Mouse (Mus musculus): ENCODE data around the gene Krt14.
"Not testable (repeated sequence)": the region's sequence is repeated elsewhere in the genome, so short reads cannot be mapped to it uniquely, and the experiment has no call there.

Krt14 gene

GRCm38 (mm10) chr11:100207498-100207897, at the start of gene Krt14:
Gene Krt14 (minus strand): TSS chr11:100207548.
- no peak for DNase-seq (ENCODE audit: low spot score)

- DNase-seq (ENCODE audit: low spot score): no peak
Observed at GRCm38 (mm10) chr11:100255514-100255913, 48.2 kb upstream of the Krt14 start.

- no peak for DNase-seq (ENCODE audit: low spot score)
Observed at GRCm38 (mm10) chr11:100254360-100255090, 47.2 kb upstream of the Krt14 start.

- no peak for DNase-seq (ENCODE audit: low spot score)
Observed at GRCm38 (mm10) chr11:100248852-100249465, 41.6 kb upstream of the Krt14 start, which contains the start of gene Krt16. Gene Krt16 (minus strand): TSS chr11:100248902.

- DNase-seq (ENCODE audit: low spot score): not testable (repeated sequence)
Observed at GRCm38 (mm10) chr11:100246471-100246870, 39.1 kb upstream of the Krt14 start.

- not testable (repeated sequence) for DNase-seq (ENCODE audit: low spot score)
Observed at GRCm38 (mm10) chr11:100240272-100240671, 32.9 kb upstream of the Krt14 start.

GRCm38 (mm10) chr11:100221741-100222140, 14.4 kb upstream of the Krt14 start:
- no peak for DNase-seq (ENCODE audit: low spot score)

GRCm38 (mm10) chr11:100219304-100219703, 12.0 kb upstream of the Krt14 start:
- no peak for DNase-seq (ENCODE audit: low spot score)

- no peak for DNase-seq (ENCODE audit: low spot score)
Observed at GRCm38 (mm10) chr11:100208542-100208941, 1.2 kb upstream of the Krt14 start.

GRCm38 (mm10) chr11:100203448-100203847, 3.9 kb downstream of the Krt14 start:
- DNase-seq (ENCODE audit: low spot score): peak; percentile 81

- no peak for DNase-seq (ENCODE audit: low spot score)
Observed at GRCm38 (mm10) chr11:100202906-100203305, 4.4 kb downstream of the Krt14 start.

- peak; percentile 37 for DNase-seq (ENCODE audit: low spot score)
Observed at GRCm38 (mm10) chr11:100200104-100200820, 7.1 kb downstream of the Krt14 start.

GRCm38 (mm10) chr11:100198666-100199065, 8.7 kb downstream of the Krt14 start:
- DNase-seq (ENCODE audit: low spot score): no peak

- DNase-seq (ENCODE audit: low spot score): no peak
Observed at GRCm38 (mm10) chr11:100192992-100193391, 14.4 kb downstream of the Krt14 start, which contains the start of gene Krt9. Gene Krt9 (minus strand): TSS chr11:100193246.

- DNase-seq (ENCODE audit: low spot score): no peak
Observed at GRCm38 (mm10) chr11:100191820-100192219, 15.5 kb downstream of the Krt14 start.

- no peak for DNase-seq (ENCODE audit: low spot score)
Observed at GRCm38 (mm10) chr11:100186736-100187135, 20.6 kb downstream of the Krt14 start.

GRCm38 (mm10) chr11:100181725-100182124, 25.6 kb downstream of the Krt14 start:
- DNase-seq (ENCODE audit: low spot score): no peak

- no peak for DNase-seq (ENCODE audit: low spot score)
Observed at GRCm38 (mm10) chr11:100179260-100179659, 28.1 kb downstream of the Krt14 start.

- DNase-seq (ENCODE audit: low spot score): no peak
Observed at GRCm38 (mm10) chr11:100178307-100178706, 29.0 kb downstream of the Krt14 start.

GRCm38 (mm10) chr11:100176791-100177190, 30.6 kb downstream of the Krt14 start:
- no peak for DNase-seq (ENCODE audit: low spot score)

GRCm38 (mm10) chr11:100168765-100169762, 38.3 kb downstream of the Krt14 start:
- peak; percentile 88 for DNase-seq (ENCODE audit: low spot score)

Measured in embryo, embryonic 10.5 days (tissue).